16 mouse cellular contexts compared by ENCODE assay signal in the genomic region with DNA sequence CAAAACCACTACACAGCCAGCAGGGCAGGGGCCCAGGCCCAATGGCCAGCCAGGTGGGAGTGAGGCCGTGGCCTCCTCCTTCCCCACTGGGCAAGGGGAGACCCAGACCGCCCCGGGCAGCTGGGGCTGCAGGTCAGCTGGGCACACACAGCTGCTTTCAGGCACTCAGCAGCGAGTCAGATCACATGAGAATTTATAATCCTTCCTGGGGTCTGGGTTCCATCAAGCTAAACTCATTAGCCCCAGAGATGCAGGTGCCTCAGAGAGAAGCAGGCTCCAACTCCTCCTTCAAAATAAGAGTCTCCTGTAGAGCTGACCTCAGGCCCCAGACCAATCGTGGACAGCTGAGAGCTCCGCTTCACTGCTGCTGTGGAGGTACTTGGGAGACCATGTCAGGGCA. TPM values are rescaled to one million over a fixed set of nuclear protein-coding genes. Genes with fewer than 3 reads are reported as not detected.
A peak's percentile ranks its signal among the peaks of the same experiment; 100 is the strongest.
DNase-seq lines count a peak whose midpoint lies in the region; ATAC-seq lines count a peak whose summit lies in the region.
"Had no signal": no experiment of that assay in that cellular context is flagged by ENCODE, and none has a peak within 500 bp of the region (broad histone marks: within the 10 kb centered on the region; RNA-seq: fewer than 3 reads in every experiment).

No protein-coding gene starts in this region.

- peak overlapping the region; percentile 62 for H3K9ac ChIP-seq in heart, embryonic 13.5 days
- no peak overlapping the region for H3K9ac ChIP-seq in neural tube, embryonic 15.5 days (replicated peaks)
- no peak overlapping the region for H3K9ac ChIP-seq in limb, embryonic 12.5 days (replicated peaks)
- H3K9ac ChIP-seq: hindbrain, embryonic 13.5 days had no signal

- peak overlapping the region; percentile 37 for H3K4me2 ChIP-seq in heart, embryonic 13.5 days
- H3K4me2 ChIP-seq in neural tube, embryonic 15.5 days, result no peak overlapping the region
- peak overlapping the region; percentile 1; the same call in 1 of the 2 replicates for H3K4me2 ChIP-seq in limb, embryonic 12.5 days
- H3K4me2 ChIP-seq: hindbrain, embryonic 13.5 days had no signal

- no peaks in the 10 kb centered on the region for H3K27me3 ChIP-seq in heart, embryonic 13.5 days (replicated peaks)
- H3K27me3 ChIP-seq in neural tube, embryonic 15.5 days (replicated peaks), result peaks cover 2% of the 10 kb centered on the region; the same call in 1 of the 2 replicates
- no peaks in the 10 kb centered on the region for H3K27me3 ChIP-seq in limb, embryonic 12.5 days

- intact Hi-C loops in heart, postnatal 10 days (cut with DNase I), result no loop called here

- WGBS in heart, embryonic 13.5 days, result 34% methylated on average over 6 of the region's 6 CpGs
- WGBS in neural tube, embryonic 15.5 days, result 25% methylated on average over 6 of the region's 6 CpGs
- 8% methylated on average over 6 of the region's 6 CpGs for WGBS in limb, embryonic 12.5 days

- no peaks in the 10 kb centered on the region for H3K9me3 ChIP-seq in heart, embryonic 13.5 days
- H3K9me3 ChIP-seq in neural tube, embryonic 15.5 days (replicated peaks), result no peaks in the 10 kb centered on the region
- no peaks in the 10 kb centered on the region for H3K9me3 ChIP-seq in limb, embryonic 12.5 days
- H3K9me3 ChIP-seq: hindbrain, embryonic 13.5 days had no signal

- H3K27ac ChIP-seq in heart, embryonic 13.5 days (replicated peaks), result peak overlapping the region; percentile 80
- no peak overlapping the region for H3K27ac ChIP-seq in neural tube, embryonic 15.5 days (replicated peaks)
- H3K27ac ChIP-seq in limb, embryonic 12.5 days, result peak overlapping the region; percentile 79
- H3K27ac ChIP-seq: hindbrain, embryonic 13.5 days; layer of hippocampus, adult 2 months had no signal

- no peak overlapping the region for H3K4me3 ChIP-seq in heart, embryonic 13.5 days
- no peak overlapping the region for H3K4me3 ChIP-seq in neural tube, embryonic 15.5 days (replicated peaks)
- no peak overlapping the region for H3K4me3 ChIP-seq in limb, embryonic 12.5 days (replicated peaks)
- H3K4me3 ChIP-seq: hindbrain, embryonic 13.5 days; layer of hippocampus, adult 2 months; myocyte had no signal

- no peak for DNase-seq in heart, postnatal 10 days
- DNase-seq in neural tube, embryonic 10.5 days (ENCODE audit: extremely low spot score, low spot score), result peak; percentile 45
- no peak for DNase-seq in layer of hippocampus, adult 11-12 months (ENCODE audit: low spot score)
- DNase-seq in layer of hippocampus, adult 9-11 months, result no peak
- DNase-seq: cerebellum, postnatal 36 days; lung, adult 18-20 months; thymus, adult 2 months had no signal

- H3K36me3 ChIP-seq in heart, embryonic 13.5 days, result no peaks in the 10 kb centered on the region
- no peaks in the 10 kb centered on the region for H3K36me3 ChIP-seq in neural tube, embryonic 15.5 days
- peaks cover 19% of the 10 kb centered on the region for H3K36me3 ChIP-seq in limb, embryonic 12.5 days
- H3K36me3 ChIP-seq: hindbrain, embryonic 13.5 days had no signal

- peaks cover 88% of the 10 kb centered on the region for H3K4me1 ChIP-seq in heart, embryonic 13.5 days
- no peaks in the 10 kb centered on the region for H3K4me1 ChIP-seq in neural tube, embryonic 15.5 days
- H3K4me1 ChIP-seq in limb, embryonic 12.5 days (replicated peaks), result peaks cover 80% of the 10 kb centered on the region
- H3K4me1 ChIP-seq: hindbrain, embryonic 13.5 days had no signal

- ATAC-seq in heart, embryonic 13.5 days (ENCODE audit: extremely low read depth, insufficient number of reproducible peaks, low FRiP score, low TSS enrichment), result no peak
- ATAC-seq in neural tube, embryonic 15.5 days (ENCODE audit: low FRiP score), result no peak
- ATAC-seq in limb, embryonic 12.5 days (ENCODE audit: insufficient number of reproducible peaks, insufficient read depth, low FRiP score, low TSS enrichment, low read depth), result peak; percentile 67
- ATAC-seq in erythroblast, adult 5-6 weeks (replicated peaks; ENCODE audit: low FRiP score, poor library complexity, severe bottlenecking), result no peak

RNA-seq across cellular contexts. Expression of a gene that starts 15.2 kb away (rescaled TPM):
- polyA plus RNA-seq in heart, embryonic 13.5 days (2015; fragmentation: Nextera tagmentation; extraction: Ambion mirVana), result 40.3 and 46.5 TPM in 2 replicates
- total RNA-seq in heart, postnatal 10 days (2021), result 1 to 10 TPM; 4.0 to 4.6 TPM
- 13.4 and 13.7 TPM in 2 replicates for polyA plus RNA-seq in neural tube, embryonic 15.5 days (2015; fragmentation: Nextera tagmentation; extraction: Ambion mirVana)
- polyA plus RNA-seq in limb, embryonic 12.5 days (2016; fragmentation: Nextera tagmentation; extraction: Ambion mirVana), result 31.4 and 31.9 TPM in 2 replicates
- not detected in 2 replicates for total RNA-seq in erythroblast, adult 5-6 weeks (2015; ENCODE audit: low replicate concordance)
- total RNA-seq in erythroblast, adult 5-6 weeks (2017; ENCODE audit: low replicate concordance), result 0.26 TPM in 1 of 2 replicates, not detected in the other
- polyA plus RNA-seq: myocyte had no signal

RNA-seq across cellular contexts. Expression of a gene that starts 52.5 kb away (rescaled TPM):
- polyA plus RNA-seq in heart, embryonic 13.5 days (2015; fragmentation: Nextera tagmentation; extraction: Ambion mirVana), result 0.11 and 0.23 TPM in 2 replicates
- total RNA-seq in heart, postnatal 10 days (2021), result not detected
- polyA plus RNA-seq in neural tube, embryonic 15.5 days (2015; fragmentation: Nextera tagmentation; extraction: Ambion mirVana), result 0.44 and 1.1 TPM in 2 replicates
- 1.6 TPM in 2 replicates for polyA plus RNA-seq in limb, embryonic 12.5 days (2016; fragmentation: Nextera tagmentation; extraction: Ambion mirVana)
- not detected in 2 replicates for total RNA-seq in erythroblast, adult 5-6 weeks (2015; ENCODE audit: low replicate concordance)
- not detected in 2 replicates for total RNA-seq in erythroblast, adult 5-6 weeks (2017; ENCODE audit: low replicate concordance)
- total RNA-seq: gastrocnemius, adult 8-10 months had no signal
- polyA plus RNA-seq: C2C12, myocyte had no signal
